Mouse (Mus musculus): ENCODE measurements around the gene Syngap1. TPM values are rescaled to one million over a fixed set of nuclear protein-coding genes. Genes with fewer than 3 reads are reported as not detected.
"Not testable (repeated sequence)": the region's sequence is repeated elsewhere in the genome, so short reads cannot be mapped to it uniquely, and the experiment has no call there.

The Syngap1 gene
- polyA plus RNA-seq, 1 experiment = 3.0 TPM

- H3K4me3 ChIP-seq (ENCODE audit: insufficient read depth, poor library complexity, severe bottlenecking) = no peak overlapping the region
- H3ac ChIP-seq (ENCODE audit: control insufficient read depth, insufficient read length, low read depth) = no peak overlapping the region
- no peaks in the 10 kb centered on the region for H3K27me3 ChIP-seq (ENCODE audit: control insufficient read depth, insufficient read depth, insufficient read length)
- peaks cover 28% of the 10 kb centered on the region for H3K79me3 ChIP-seq (ENCODE audit: low read depth)
- H3K36me3 ChIP-seq (ENCODE audit: control insufficient read depth, insufficient read depth) = peaks cover 36% of the 10 kb centered on the region
- peaks cover 37% of the 10 kb centered on the region for H3K79me2 ChIP-seq (ENCODE audit: control insufficient read depth, insufficient read depth)
- TF ChIP-seq MYOG (IDR thresholded peaks at IDR 0.05; ENCODE audit: control insufficient read depth, extremely low read depth, insufficient read length) = no peak
- TF ChIP-seq USF1 (IDR thresholded peaks at IDR 0.05; ENCODE audit: low read depth) = no peak
- no peak for TF ChIP-seq FOSL1 (IDR thresholded peaks at IDR 0.05; ENCODE audit: insufficient read depth, low read length, poor library complexity, severe bottlenecking)
- no peak for TF ChIP-seq CTCF (IDR thresholded peaks at IDR 0.05; ENCODE audit: control insufficient read depth, insufficient read depth, insufficient read length)
- TF ChIP-seq MAX (IDR thresholded peaks at IDR 0.05) = no peak
- no peak for TF ChIP-seq MYOD1 (IDR thresholded peaks at IDR 0.05; ENCODE audit: control insufficient read depth, insufficient read length, low read depth)
- TF ChIP-seq CEBPB (IDR thresholded peaks at IDR 0.05; ENCODE audit: low read depth) = no peak
These were observed 33.5 kb downstream of the Syngap1 start for GRCm38 (mm10) chr17:26974547-26974946.

GRCm38 (mm10) chr17:26975415-26975814 is 34.4 kb downstream of the Syngap1 start:
- peaks cover 37% of the 10 kb centered on the region for H3K79me2 ChIP-seq (ENCODE audit: control insufficient read depth, insufficient read depth)
- peaks cover 28% of the 10 kb centered on the region for H3K79me3 ChIP-seq (ENCODE audit: low read depth)
- TF ChIP-seq FOSL1 (IDR thresholded peaks at IDR 0.05; ENCODE audit: insufficient read depth, low read length, poor library complexity, severe bottlenecking) (no peak), USF1 (IDR thresholded peaks at IDR 0.05; ENCODE audit: low read depth) (no peak), MAX (IDR thresholded peaks at IDR 0.05) (no peak), CEBPB (IDR thresholded peaks at IDR 0.05; ENCODE audit: low read depth) (no peak), MYOG (IDR thresholded peaks at IDR 0.05; ENCODE audit: control insufficient read depth, extremely low read depth, insufficient read length) (no peak), MYOD1 (IDR thresholded peaks at IDR 0.05; ENCODE audit: control insufficient read depth, insufficient read length, low read depth) (no peak), CTCF (IDR thresholded peaks at IDR 0.05; ENCODE audit: control insufficient read depth, insufficient read depth, insufficient read length) (no peak)
- H3K27me3 ChIP-seq (ENCODE audit: control insufficient read depth, insufficient read depth, insufficient read length) = no peaks in the 10 kb centered on the region
- no peak overlapping the region for H3ac ChIP-seq (ENCODE audit: control insufficient read depth, insufficient read length, low read depth)
- no peak overlapping the region for H3K4me3 ChIP-seq (ENCODE audit: insufficient read depth, poor library complexity, severe bottlenecking)
- H3K36me3 ChIP-seq (ENCODE audit: control insufficient read depth, insufficient read depth) = peaks cover 36% of the 10 kb centered on the region

- H3K27me3 ChIP-seq (ENCODE audit: control insufficient read depth, insufficient read depth, insufficient read length); H3K4me3 ChIP-seq (ENCODE audit: insufficient read depth, poor library complexity, severe bottlenecking); H3ac ChIP-seq (ENCODE audit: control insufficient read depth, insufficient read length, low read depth): not testable (repeated sequence)
- Histone ChIP-seq H3K36me3 (ENCODE audit: control insufficient read depth, insufficient read depth) (peaks cover 36% of the 10 kb centered on the region), H3K79me2 (ENCODE audit: control insufficient read depth, insufficient read depth) (peaks cover 37% of the 10 kb centered on the region), H3K79me3 (ENCODE audit: low read depth) (peaks cover 27% of the 10 kb centered on the region)
These were observed 36.3 kb downstream of the Syngap1 start for GRCm38 (mm10) chr17:26977354-26977753.

GRCm38 (mm10) chr17:26979426-26979825 is 38.4 kb downstream of the Syngap1 start:
- Histone ChIP-seq H3ac (ENCODE audit: control insufficient read depth, insufficient read length, low read depth) (no peak overlapping the region), H3K79me3 (ENCODE audit: low read depth) (peaks cover 13% of the 10 kb centered on the region), H3K79me2 (ENCODE audit: control insufficient read depth, insufficient read depth) (peaks cover 25% of the 10 kb centered on the region), H3K36me3 (ENCODE audit: control insufficient read depth, insufficient read depth) (peaks cover 36% of the 10 kb centered on the region), H3K4me3 (ENCODE audit: insufficient read depth, poor library complexity, severe bottlenecking) (no peak overlapping the region), H3K27me3 (ENCODE audit: control insufficient read depth, insufficient read depth, insufficient read length) (no peaks in the 10 kb centered on the region)
- TF ChIP-seq FOSL1 (IDR thresholded peaks at IDR 0.05; ENCODE audit: insufficient read depth, low read length, poor library complexity, severe bottlenecking) (no peak), MAX (IDR thresholded peaks at IDR 0.05) (no peak), CEBPB (IDR thresholded peaks at IDR 0.05; ENCODE audit: low read depth) (no peak), USF1 (IDR thresholded peaks at IDR 0.05; ENCODE audit: low read depth) (no peak), MYOG (IDR thresholded peaks at IDR 0.05; ENCODE audit: control insufficient read depth, extremely low read depth, insufficient read length) (no peak), MYOD1 (IDR thresholded peaks at IDR 0.05; ENCODE audit: control insufficient read depth, insufficient read length, low read depth) (no peak), CTCF (IDR thresholded peaks at IDR 0.05; ENCODE audit: control insufficient read depth, insufficient read depth, insufficient read length) (no peak)

- Histone ChIP-seq H3K4me3 (ENCODE audit: insufficient read depth, poor library complexity, severe bottlenecking) (no peak overlapping the region), H3K27me3 (ENCODE audit: control insufficient read depth, insufficient read depth, insufficient read length) (no peaks in the 10 kb centered on the region), H3K79me3 (ENCODE audit: low read depth) (peaks cover 3% of the 10 kb centered on the region), H3K36me3 (ENCODE audit: control insufficient read depth, insufficient read depth) (peaks cover 26% of the 10 kb centered on the region), H3K79me2 (ENCODE audit: control insufficient read depth, insufficient read depth) (peaks cover 8% of the 10 kb centered on the region), H3ac (ENCODE audit: control insufficient read depth, insufficient read length, low read depth) (no peak overlapping the region)
- no peak for TF ChIP-seq CEBPB (IDR thresholded peaks at IDR 0.05; ENCODE audit: low read depth)
- TF ChIP-seq MYOG (IDR thresholded peaks at IDR 0.05; ENCODE audit: control insufficient read depth, extremely low read depth, insufficient read length) = no peak
- TF ChIP-seq USF1 (IDR thresholded peaks at IDR 0.05; ENCODE audit: low read depth) = no peak
- no peak for TF ChIP-seq FOSL1 (IDR thresholded peaks at IDR 0.05; ENCODE audit: insufficient read depth, low read length, poor library complexity, severe bottlenecking)
- TF ChIP-seq MAX (IDR thresholded peaks at IDR 0.05) = no peak
- TF ChIP-seq MYOD1 (IDR thresholded peaks at IDR 0.05; ENCODE audit: control insufficient read depth, insufficient read length, low read depth) = no peak
These were observed 40.0 kb downstream of the Syngap1 start for GRCm38 (mm10) chr17:26981050-26981449.

GRCm38 (mm10) chr17:26983382-26983781 is 42.3 kb downstream of the Syngap1 start:
- TF ChIP-seq USF1 (IDR thresholded peaks at IDR 0.05; ENCODE audit: low read depth) (no peak), CEBPB (IDR thresholded peaks at IDR 0.05; ENCODE audit: low read depth) (no peak), MYOG (IDR thresholded peaks at IDR 0.05; ENCODE audit: control insufficient read depth, extremely low read depth, insufficient read length) (no peak), MAX (IDR thresholded peaks at IDR 0.05) (no peak), CTCF (IDR thresholded peaks at IDR 0.05; ENCODE audit: control insufficient read depth, insufficient read depth, insufficient read length) (no peak), MYOD1 (IDR thresholded peaks at IDR 0.05; ENCODE audit: control insufficient read depth, insufficient read length, low read depth) (no peak), FOSL1 (IDR thresholded peaks at IDR 0.05; ENCODE audit: insufficient read depth, low read length, poor library complexity, severe bottlenecking) (no peak)
- Histone ChIP-seq H3K79me2 (ENCODE audit: control insufficient read depth, insufficient read depth) (no peaks in the 10 kb centered on the region), H3K4me3 (ENCODE audit: insufficient read depth, poor library complexity, severe bottlenecking) (no peak overlapping the region)

More at GRCm38 (mm10) chr17:26983382-26983781, 42.3 kb downstream of the Syngap1 start:
- H3K36me3 ChIP-seq (ENCODE audit: control insufficient read depth, insufficient read depth) = peaks cover 7% of the 10 kb centered on the region
- H3ac ChIP-seq (ENCODE audit: control insufficient read depth, insufficient read length, low read depth) = no peak overlapping the region
- H3K27me3 ChIP-seq (ENCODE audit: control insufficient read depth, insufficient read depth, insufficient read length) = no peaks in the 10 kb centered on the region
- no peaks in the 10 kb centered on the region for H3K79me3 ChIP-seq (ENCODE audit: low read depth)
